Mouse (Mus musculus): ENCODE results near the gene Wscd2.

Gene Wscd2

GRCm38 (mm10) chr5:113485584-113486162, 4.5 kb upstream of the Wscd2 start:
- no peak for DNase-seq (ENCODE audit: low spot score)

GRCm38 (mm10) chr5:113487879-113488278, 2.3 kb upstream of the Wscd2 start:
- no peak for DNase-seq (ENCODE audit: low spot score)

- no peak for DNase-seq (ENCODE audit: low spot score)
Measured at GRCm38 (mm10) chr5:113489617-113490016, 516 bp upstream of the Wscd2 start.

GRCm38 (mm10) chr5:113490467-113491260, 531 bp downstream of the Wscd2 start:
- DNase-seq (ENCODE audit: low spot score), result peak; percentile 60

- no peak for DNase-seq (ENCODE audit: low spot score)
Measured at GRCm38 (mm10) chr5:113491552-113491951, 1.4 kb downstream of the Wscd2 start.

- DNase-seq (ENCODE audit: low spot score), result no peak
Measured at GRCm38 (mm10) chr5:113491988-113492387, 1.9 kb downstream of the Wscd2 start.

- peak; percentile 67 for DNase-seq (ENCODE audit: low spot score)
Measured at GRCm38 (mm10) chr5:113492417-113493035, 2.4 kb downstream of the Wscd2 start.

- DNase-seq (ENCODE audit: low spot score), result no peak
Measured at GRCm38 (mm10) chr5:113493997-113494396, 3.9 kb downstream of the Wscd2 start.

- no peak for DNase-seq (ENCODE audit: low spot score)
Measured at GRCm38 (mm10) chr5:113496926-113497325, 6.8 kb downstream of the Wscd2 start.

- DNase-seq (ENCODE audit: low spot score), result no peak
Measured at GRCm38 (mm10) chr5:113499421-113499820, 9.3 kb downstream of the Wscd2 start.

GRCm38 (mm10) chr5:113503276-113503675, 13.1 kb downstream of the Wscd2 start:
- DNase-seq (ENCODE audit: low spot score), result peak; percentile 60

GRCm38 (mm10) chr5:113504654-113505053, 14.5 kb downstream of the Wscd2 start:
- peak; percentile 38 for DNase-seq (ENCODE audit: low spot score)

GRCm38 (mm10) chr5:113506065-113506464, 15.9 kb downstream of the Wscd2 start:
- DNase-seq (ENCODE audit: low spot score), result no peak

- no peak for DNase-seq (ENCODE audit: low spot score)
Measured at GRCm38 (mm10) chr5:113506779-113507178, 16.6 kb downstream of the Wscd2 start.

GRCm38 (mm10) chr5:113509167-113509566, 19.0 kb downstream of the Wscd2 start:
- DNase-seq (ENCODE audit: low spot score), result no peak

GRCm38 (mm10) chr5:113513640-113514039, 23.5 kb downstream of the Wscd2 start:
- DNase-seq (ENCODE audit: low spot score), result no peak

- DNase-seq (ENCODE audit: low spot score), result no peak
Measured at GRCm38 (mm10) chr5:113514062-113514461, 23.9 kb downstream of the Wscd2 start.

GRCm38 (mm10) chr5:113516119-113516872, 26.2 kb downstream of the Wscd2 start:
- DNase-seq (ENCODE audit: low spot score), result peak; percentile 35

- peak; percentile 32 for DNase-seq (ENCODE audit: low spot score)
Measured at GRCm38 (mm10) chr5:113516873-113517336, 26.8 kb downstream of the Wscd2 start.

- no peak for DNase-seq (ENCODE audit: low spot score)
Measured at GRCm38 (mm10) chr5:113517387-113517786, 27.3 kb downstream of the Wscd2 start.

- no peak for DNase-seq (ENCODE audit: low spot score)
Measured at GRCm38 (mm10) chr5:113521037-113521436, 30.9 kb downstream of the Wscd2 start.

- DNase-seq (ENCODE audit: low spot score), result no peak
Measured at GRCm38 (mm10) chr5:113538826-113539225, 48.7 kb downstream of the Wscd2 start.

Measured in embryo, embryonic 10 days (tissue).